Mouse (Mus musculus): ENCODE results near the gene Lipt1.

DNA sequence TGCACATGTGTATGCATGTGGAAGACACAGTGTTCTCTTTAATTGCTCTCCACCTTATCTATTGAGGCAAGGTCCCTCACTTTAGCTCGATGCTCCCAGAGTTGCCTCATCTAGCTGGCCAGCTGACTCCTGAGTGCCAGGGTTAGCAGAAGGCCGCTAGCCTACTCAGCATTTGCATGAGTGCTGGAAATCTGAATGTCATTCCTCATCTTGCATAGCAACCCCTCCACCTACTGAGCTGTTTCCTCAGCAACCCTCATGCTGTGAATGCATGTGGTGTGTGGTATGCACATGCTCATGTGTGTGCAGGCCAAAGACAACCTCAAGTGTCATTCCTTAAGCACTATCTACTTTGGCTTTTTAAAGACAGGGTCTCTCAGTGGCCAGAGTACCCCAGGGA is 20.8 kb upstream of the Lipt1 start:
- TF ChIP-seq POLR2AphosphoS2 (IDR thresholded peaks at IDR 0.05; ENCODE audit: low read depth, low read length) (no peak), NRF1 (IDR thresholded peaks at IDR 0.05; ENCODE audit: low read depth, low read length) (no peak), POLR2A (IDR thresholded peaks at IDR 0.05; ENCODE audit: low read depth, low read length) (no peak), CTCF (conservative IDR thresholded peaks at IDR 0.05 in 1 of 2, IDR thresholded peaks at IDR 0.05 in 1 of 2; ENCODE audit: low read depth in 2 of 2, low read length in 2 of 2) (no peak), RAD21 (IDR thresholded peaks at IDR 0.05; ENCODE audit: low read depth, low read length) (no peak), TBP (conservative IDR thresholded peaks at IDR 0.05; ENCODE audit: low read depth, low read length) (no peak), JUND (conservative IDR thresholded peaks at IDR 0.05; ENCODE audit: low read depth, low read length) (no peak), MAFK (IDR thresholded peaks at IDR 0.05; ENCODE audit: insufficient replicate concordance, low read length) (no peak), ELF1 (IDR thresholded peaks at IDR 0.05; ENCODE audit: low read depth, low read length) (no peak), SIN3A (IDR thresholded peaks at IDR 0.05; ENCODE audit: low read length) (no peak), ETS1 (conservative IDR thresholded peaks at IDR 0.05; ENCODE audit: low read depth, low read length) (no peak), MYC (IDR thresholded peaks at IDR 0.05; ENCODE audit: low read depth, low read length) (no peak), KAT2A (IDR thresholded peaks at IDR 0.05; ENCODE audit: insufficient replicate concordance, low read length) (no peak)
